Mouse (Mus musculus) CH12.LX (cell line): ENCODE data around the gene Glt1d1. TPM values are rescaled to one million over a fixed set of nuclear protein-coding genes. Genes with fewer than 3 reads are reported as not detected.

Experiments
- DNase-seq: peaks from one replicate; pipeline ENCODE4 v3.0.0-alpha.2; 2013; ENCODE audit errors: extremely low read depth
- H3K27ac ChIP-seq: 2 replicates; pipeline ENCODE4 v1.5.1; 2012; ENCODE audit warnings: low read depth, mild to moderate bottlenecking, control low read depth, moderate library complexity; ENCODE audit not compliant: insufficient read depth
- H3K27me3 ChIP-seq: replicated peaks from 2 replicates; pipeline ENCODE3; 2012; ENCODE audit warnings: inconsistent platforms
- H3K36me3 ChIP-seq, 2 experiments: replicated peaks in 1 of 2; 2 replicates each; pipeline versions ENCODE3 to v1.6.1; 2012; ENCODE audit warnings: inconsistent platforms in 1 of 2, low read length in 1 of 2, mild to moderate bottlenecking in 1 of 2, mixed read lengths in 1 of 2, moderate library complexity in 1 of 2; ENCODE audit not compliant: control insufficient read depth in 1 of 2, insufficient read depth in 1 of 2
- H3K4me1 ChIP-seq, 2 experiments: 2 replicates each; pipeline ENCODE4 v1.6.1; 2012; ENCODE audit warnings: inconsistent platforms in 1 of 2, moderate library complexity in 1 of 2; ENCODE audit not compliant: insufficient read depth in 2 of 2, control insufficient read depth in 1 of 2
- H3K4me2 ChIP-seq: 2 replicates; pipeline ENCODE4 v1.6.1; 2012; ENCODE audit warnings: low read depth, mild to moderate bottlenecking, control low read depth; ENCODE audit not compliant: poor library complexity, insufficient read depth, severe bottlenecking
- H3K4me3 ChIP-seq, 3 experiments: fragments of 150-350 bp in 1 of 3; sonication (generic) in 1 of 3; replicated peaks in 1 of 3; 2 replicates each; pipeline versions ENCODE3 to v1.5.1; 2011 to 2012; ENCODE audit warnings: low read depth in 2 of 3, low read length in 2 of 3, mild to moderate bottlenecking in 2 of 3, moderate library complexity in 2 of 3, control low read depth in 1 of 3, improper control_type of control experiment in 1 of 3, inconsistent platforms in 1 of 3, mixed read lengths in 1 of 3; ENCODE audit not compliant: poor library complexity in 1 of 3
- H3K79me2 ChIP-seq: replicated peaks from 2 replicates; pipeline ENCODE4 v1.6.1; 2012; ENCODE audit warnings: mild to moderate bottlenecking, moderate library complexity; ENCODE audit not compliant: control insufficient read depth, poor library complexity, insufficient read depth, severe bottlenecking; ENCODE audit errors: extremely low read depth
- H3K9ac ChIP-seq: 2 replicates; pipeline ENCODE4 v1.6.1; 2012; ENCODE audit warnings: low read depth, mild to moderate bottlenecking, control low read depth, moderate library complexity; ENCODE audit not compliant: insufficient read depth
- H3K9me3 ChIP-seq: replicated peaks from 2 replicates; pipeline ENCODE3; 2012; ENCODE audit warnings: low read length, inconsistent platforms, mixed read lengths
- BHLHE40 ChIP-seq: IDR thresholded peaks from 2 replicates; pipeline ENCODE4 v1.6.1; 2011; ENCODE audit warnings: mild to moderate bottlenecking, low read depth, low read length, improper control_type of control experiment
- CHD1 ChIP-seq: IDR thresholded peaks from 2 replicates; pipeline ENCODE4 v1.6.1; 2012; ENCODE audit warnings: low read depth, low read length, improper control_type of control experiment, inconsistent platforms
- CHD2 ChIP-seq: IDR thresholded peaks from 2 replicates; pipeline ENCODE4 v1.6.1; 2011; ENCODE audit warnings: low read length, improper control_type of control experiment
- E2F4 ChIP-seq: IDR thresholded peaks from 2 replicates; pipeline ENCODE4 v1.6.1; 2011; ENCODE audit warnings: low read depth, low read length, improper control_type of control experiment; ENCODE audit not compliant: insufficient replicate concordance
- ETS1 ChIP-seq: conservative IDR thresholded peaks from 2 replicates; pipeline ENCODE4 v1.6.1; 2012; ENCODE audit warnings: low read depth, mild to moderate bottlenecking, inconsistent platforms, low read length, improper control_type of control experiment, moderate library complexity
- GABPA ChIP-seq: IDR thresholded peaks from 2 replicates; pipeline ENCODE4 v1.6.1; 2012; ENCODE audit warnings: low read depth, low read length, improper control_type of control experiment, inconsistent platforms; ENCODE audit not compliant: insufficient replicate concordance
- HCFC1 ChIP-seq: IDR thresholded peaks from 2 replicates; pipeline ENCODE4 v1.6.1; 2012; ENCODE audit warnings: low read depth, mild to moderate bottlenecking, inconsistent platforms, low read length, improper control_type of control experiment
- JUN ChIP-seq: IDR thresholded peaks from 2 replicates; pipeline ENCODE4 v1.6.1; 2011; ENCODE audit warnings: low read depth, mild to moderate bottlenecking, low read length, improper control_type of control experiment, moderate library complexity; ENCODE audit not compliant: insufficient read depth
- JUND ChIP-seq: conservative IDR thresholded peaks from 2 replicates; pipeline ENCODE4 v1.6.1; 2011; ENCODE audit warnings: low read depth, low read length, improper control_type of control experiment
- KAT2A ChIP-seq: IDR thresholded peaks from 2 replicates; pipeline ENCODE4 v1.6.1; 2012; ENCODE audit warnings: low read length, improper control_type of control experiment, inconsistent platforms; ENCODE audit not compliant: insufficient replicate concordance
- MAX ChIP-seq: IDR thresholded peaks from 2 replicates; pipeline ENCODE4 v1.6.1; 2011; ENCODE audit warnings: low read length, improper control_type of control experiment
- MAZ ChIP-seq: IDR thresholded peaks from 2 replicates; pipeline ENCODE4 v1.6.1; 2012; ENCODE audit warnings: low read depth, mild to moderate bottlenecking, inconsistent platforms, low read length, improper control_type of control experiment, moderate library complexity
- MEF2A ChIP-seq: IDR thresholded peaks from 2 replicates; pipeline ENCODE4 v1.6.1; 2014; ENCODE audit warnings: low read depth, mild to moderate bottlenecking, inconsistent platforms, low read length, improper control_type of control experiment, borderline replicate concordance
- MXI1 ChIP-seq: IDR thresholded peaks from 2 replicates; pipeline ENCODE4 v1.6.1; 2011; ENCODE audit warnings: mild to moderate bottlenecking, low read depth, low read length, improper control_type of control experiment
- MYC ChIP-seq: IDR thresholded peaks from 2 replicates; pipeline ENCODE4 v1.6.1; 2011; ENCODE audit warnings: low read depth, mild to moderate bottlenecking, improper control_type of control experiment, low read length
- NRF1 ChIP-seq: IDR thresholded peaks from 2 replicates; pipeline ENCODE4 v1.6.1; 2014; ENCODE audit warnings: low read depth, mild to moderate bottlenecking, inconsistent platforms, low read length, improper control_type of control experiment, moderate library complexity
- POLR2A ChIP-seq: IDR thresholded peaks from 2 replicates; pipeline ENCODE4 v1.6.1; 2011; ENCODE audit warnings: low read depth, mild to moderate bottlenecking, improper control_type of control experiment, low read length
- POLR2AphosphoS2 ChIP-seq: IDR thresholded peaks from 2 replicates; pipeline ENCODE4 v1.6.1; 2011; ENCODE audit warnings: low read depth, low read length, improper control_type of control experiment
- SIN3A ChIP-seq: IDR thresholded peaks from 2 replicates; pipeline ENCODE4 v1.6.1; 2012; ENCODE audit warnings: low read length, improper control_type of control experiment, inconsistent platforms
- SMC3 ChIP-seq: IDR thresholded peaks from 2 replicates; pipeline ENCODE4 v1.6.1; 2011; ENCODE audit warnings: low read depth, low read length, improper control_type of control experiment
- TBP ChIP-seq: conservative IDR thresholded peaks from 2 replicates; pipeline ENCODE4 v1.6.1; 2011; ENCODE audit warnings: low read depth, low read length, improper control_type of control experiment
- UBTF ChIP-seq: IDR thresholded peaks from 2 replicates; pipeline ENCODE4 v1.6.1; 2012; ENCODE audit warnings: low read depth, mild to moderate bottlenecking, inconsistent platforms, low read length, improper control_type of control experiment, moderate library complexity
- USF1 ChIP-seq: IDR thresholded peaks from 2 replicates; pipeline ENCODE4 v1.6.1; 2014; ENCODE audit warnings: low read depth, mild to moderate bottlenecking, inconsistent platforms, low read length, improper control_type of control experiment
- ZC3H11A ChIP-seq: IDR thresholded peaks from 2 replicates; pipeline ENCODE4 v1.6.1; 2012; ENCODE audit warnings: low read depth, mild to moderate bottlenecking, inconsistent platforms, low read length, improper control_type of control experiment
- ZMIZ1 ChIP-seq: IDR thresholded peaks from 2 replicates; pipeline ENCODE4 v1.6.1; 2012; ENCODE audit warnings: low read depth, mild to moderate bottlenecking, inconsistent platforms, low read length, improper control_type of control experiment
- ZNF384 ChIP-seq: IDR thresholded peaks from 2 replicates; pipeline ENCODE4 v1.6.1; 2012; ENCODE audit warnings: low read depth, low read length, improper control_type of control experiment, inconsistent platforms
- dilution Hi-C: fragments of 300-500 bp; cut with MboI; formaldehyde crosslinking; loops from 2 replicates; pipeline ENCODE4 v1.14.3; 2020; ENCODE audit warnings: low sequenced_read_pairs; ENCODE audit not compliant: extremely low pct_unique_long_range_greater_than_20kb, extremely low pct_ligation_motif_present
- in situ Hi-C: fragments of 300-500 bp; cut with MboI; formaldehyde crosslinking; loops from 3 replicates; pipeline ENCODE4 v1.14.3; 2019; ENCODE audit warnings: low sequenced_read_pairs, low pct_ligation_motif_present, low pct_unique_long_range_greater_than_20kb, mixed read lengths
- polyA plus RNA-seq: library from polyadenylated mRNA; unstranded; fragments of >175 nt; gene quantifications from 2 replicates; pipeline ENCODE4 v1.2.1, GENCODE M21; 2012; ENCODE audit warnings: low read depth; ENCODE audit not compliant: insufficient read length
- total RNA-seq, 2 experiments: library from RNA; depleted of rRNA; stranded (reverse); fragments of 300-350 nt in 1 of 2; fragments of >200 nt in 1 of 2; gene quantifications; 2 replicates each; pipeline ENCODE4 v1.2.3; 2012 to 2014

Glt1d1 gene
- total and polyA plus RNA-seq, 3 experiments, result 0.21 to 0.25 TPM; not detected in 1

- TF ChIP-seq JUN, result no peak
- peak; percentile 49; the same call in 1 of the 2 replicates for TF ChIP-seq MXI1
- TF ChIP-seq POLR2A, result no peak
- TF ChIP-seq CHD2, result no peak
- no peak for TF ChIP-seq ZMIZ1
- TF ChIP-seq HCFC1, result no peak
- TF ChIP-seq BHLHE40, result 0 out of 2 replicates have a peak, but pooled peaks have one; percentile 29
- no peak for TF ChIP-seq CHD1
- TF ChIP-seq ZNF384, result peak; percentile 88
- TF ChIP-seq ZC3H11A, result no peak
Observed at GRCm38 (mm10) chr5:127615459-127615858, 16.6 kb upstream of the Glt1d1 start (continued).

GRCm38 (mm10) chr5:127616151-127616550, 15.9 kb upstream of the Glt1d1 start:
- Histone ChIP-seq H3K9me3 (no peaks in the 10 kb centered on the region), H3K79me2 (peaks cover 56% of the 10 kb centered on the region), H3K9ac (peak overlapping the region; percentile 83), H3K4me1 (peaks cover 18 to 50% of the 10 kb centered on the region in 2 experiments), H3K4me2 (peak overlapping the region; percentile 53), H3K27ac (peak overlapping the region; percentile 81), H3K27me3 (no peaks in the 10 kb centered on the region), H3K36me3 (peaks cover 0 to 18% of the 10 kb centered on the region in 2 experiments), H3K4me3 (peak overlapping the region; percentile 95 to 100 (median 98))
- no peak for DNase-seq
- no peak for TF ChIP-seq E2F4
- dilution Hi-C loops, result no loop called here
- in situ Hi-C loops, result loop anchor here (25.0 kb wide), 1 partner anchor 1396 kb away; the partner anchor contains the start of genes Ran and Stx2

- peaks cover 0 to 18% of the 10 kb centered on the region in 2 experiments for H3K36me3 ChIP-seq
- dilution Hi-C loops, result no loop called here
- peaks cover 47% of the 10 kb centered on the region for H3K79me2 ChIP-seq
- DNase-seq, result peak; percentile 96
- in situ Hi-C loops, result loop anchor here (25.0 kb wide), 1 partner anchor 1395 kb away; the partner anchor contains the start of genes Ran and Stx2
- H3K4me2 ChIP-seq, result no peak overlapping the region
- no peaks in the 10 kb centered on the region for H3K27me3 ChIP-seq
- peak overlapping the region; percentile 81 for H3K27ac ChIP-seq
- peaks cover 17 to 49% of the 10 kb centered on the region in 2 experiments for H3K4me1 ChIP-seq
- H3K9ac ChIP-seq, result peak overlapping the region; percentile 83
- H3K4me3 ChIP-seq, result peak overlapping the region; percentile 95 to 100 (median 98)
- no peaks in the 10 kb centered on the region for H3K9me3 ChIP-seq
- TF ChIP-seq CHD1, result no peak
- peak; percentile 94 for TF ChIP-seq SIN3A
- no peak for TF ChIP-seq SMC3
- peak; percentile 79 for TF ChIP-seq ZMIZ1
- TF ChIP-seq MAX, result peak; percentile 72
- TF ChIP-seq POLR2AphosphoS2, result peak; percentile 71; the same call in 1 of the 2 replicates
- peak; percentile 12; the same call in 1 of the 2 replicates for TF ChIP-seq GABPA
- TF ChIP-seq MAZ, result peak; percentile 92
- TF ChIP-seq ETS1, result 0 out of 2 replicates have a peak, but pooled peaks have one; percentile 39
- peak; percentile 93 for TF ChIP-seq HCFC1
- peak; percentile 87 for TF ChIP-seq KAT2A
- no peak for TF ChIP-seq JUN
- peak; percentile 92 for TF ChIP-seq TBP
- TF ChIP-seq E2F4, result no peak
- peak; percentile 86 for TF ChIP-seq MEF2A
- no peak; the same call in 1 of the 2 replicates for TF ChIP-seq UBTF
- TF ChIP-seq MYC, result peak; percentile 74; the same call in 1 of the 2 replicates
- peak; percentile 47; the same call in 1 of the 2 replicates for TF ChIP-seq NRF1
- no peak for TF ChIP-seq USF1
- TF ChIP-seq POLR2A, result peak; percentile 95
- TF ChIP-seq ZC3H11A, result no peak
- peak; percentile 87 for TF ChIP-seq MXI1
- TF ChIP-seq JUND, result no peak
Observed at GRCm38 (mm10) chr5:127616884-127617635, 15.0 kb upstream of the Glt1d1 start.
